Mouse (Mus musculus) E14TG2a.4 (cell line): ENCODE measurements around the gene Kdm4b.

Experiments used
- CTCF ChIP-seq: conservative IDR thresholded peaks from 2 replicates; pipeline ENCODE4 v1.5.1; 2014; ENCODE audit warnings: low read length
- POU5F1 ChIP-seq: IDR thresholded peaks from 2 replicates; pipeline ENCODE4 v1.6.1; 2014; ENCODE audit warnings: low read length, borderline replicate concordance

DNA sequence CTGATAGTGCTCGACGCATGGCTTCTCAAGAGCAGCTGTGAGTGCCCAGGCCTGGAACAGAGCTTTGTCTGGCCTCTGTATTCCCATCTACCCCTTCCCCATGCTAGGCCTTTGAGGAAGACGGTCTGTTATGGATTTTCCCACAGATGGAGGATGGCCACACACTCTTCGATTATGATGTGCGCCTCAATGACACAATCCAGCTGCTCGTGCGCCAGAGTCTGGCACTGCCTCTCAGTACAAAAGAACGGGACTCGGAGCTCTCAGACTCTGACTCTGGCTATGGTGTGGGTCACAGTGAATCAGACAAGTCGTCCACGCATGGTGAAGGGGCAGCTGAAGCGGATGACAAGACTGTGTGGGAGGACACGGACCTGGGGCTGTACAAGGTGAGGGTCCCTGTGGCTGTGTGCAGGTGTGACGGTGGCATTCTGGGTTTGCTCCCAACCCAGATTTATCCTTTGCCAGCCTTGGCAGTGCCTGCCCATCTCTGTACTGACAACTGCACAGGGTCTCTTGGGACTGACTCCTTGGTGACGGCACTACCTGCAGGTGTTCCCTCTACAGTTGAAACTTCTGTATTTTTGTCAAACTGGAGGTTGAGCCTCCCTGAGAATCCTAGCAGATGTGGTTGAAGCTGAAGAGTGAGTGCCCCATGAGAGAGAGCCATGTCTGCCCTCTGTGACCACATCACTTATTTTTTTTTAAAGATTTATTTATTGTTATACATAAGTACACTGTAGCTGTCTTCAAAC, 16.5 kb upstream of the Kdm4b start:
- TF ChIP-seq CTCF (no peak; the same call in 1 of the 2 replicates), POU5F1 (no peak)
